Mouse (Mus musculus): ENCODE measurements at regions not wholly inside any gene's neighbourhood (a gene's known extent, or its start where the extent isn't known, plus 50 kb on each side); places are given as distances from the start of the nearest gene placed in this dataset.

DNA sequence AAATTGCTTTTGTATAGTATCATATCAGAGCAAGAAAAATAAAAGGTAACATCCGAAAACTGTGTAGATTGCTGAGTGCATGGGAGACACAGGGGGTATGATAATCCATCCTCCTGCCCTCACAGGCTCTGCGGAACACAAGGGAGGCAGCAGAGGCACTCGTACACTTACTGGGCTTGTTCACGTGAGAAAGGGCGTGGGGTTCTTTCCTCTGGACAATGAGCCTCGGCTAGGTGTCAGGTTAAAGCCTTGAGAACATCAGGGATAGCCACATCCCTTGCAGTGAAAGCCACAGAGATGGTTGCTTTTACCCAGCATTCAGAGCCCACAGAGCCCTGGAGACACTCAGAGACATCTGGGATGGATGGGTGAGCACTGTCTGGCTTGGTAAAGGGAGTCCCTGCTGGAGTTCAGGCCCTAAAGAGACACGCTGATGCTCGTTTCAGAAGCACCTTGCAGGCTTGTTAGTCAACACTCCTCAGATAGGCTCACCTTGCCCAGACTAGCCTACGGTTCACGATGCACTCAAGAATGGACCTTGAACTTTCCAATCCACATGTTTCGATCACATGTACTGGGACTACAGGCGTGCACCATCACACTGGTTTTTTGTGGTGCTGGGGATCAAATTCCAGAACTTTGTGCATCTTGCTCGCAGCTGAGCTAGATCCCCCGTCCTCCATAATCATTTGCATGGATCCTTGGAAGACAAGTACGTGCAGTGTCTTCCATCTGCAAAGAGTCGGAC, 83.5 kb upstream of the Spin1 start:
- DNase-seq = no peak

DNA sequence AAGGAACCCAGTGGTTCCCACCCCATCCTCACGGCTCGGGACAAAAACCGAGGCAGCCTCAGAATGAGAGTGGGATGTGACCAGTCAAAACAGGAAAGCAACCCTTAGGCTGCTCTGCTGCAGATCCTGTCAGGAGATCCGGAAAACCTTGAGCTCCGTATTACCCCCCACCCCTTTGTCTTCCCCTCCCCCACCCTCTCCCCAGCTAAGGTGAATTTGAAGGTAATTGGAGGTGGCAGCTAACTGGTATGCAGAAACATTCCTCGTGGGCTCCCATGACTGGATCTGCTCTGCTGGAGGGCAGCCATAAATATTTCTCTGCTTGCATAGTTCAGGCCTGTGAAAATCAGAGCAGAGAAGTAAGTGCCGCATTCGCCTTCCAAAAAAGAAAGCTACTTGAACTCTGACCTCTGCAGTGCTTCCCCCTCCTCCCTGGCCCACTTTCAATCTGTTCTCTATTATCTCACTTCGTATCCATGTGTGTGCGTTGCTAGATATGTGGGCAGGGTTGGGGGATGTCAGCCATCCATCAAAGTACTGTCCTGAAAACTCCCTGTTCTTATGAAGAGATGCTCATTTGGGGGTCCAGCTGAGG, 82.9 kb upstream of the Spin1 start:
- no peak for DNase-seq

DNA sequence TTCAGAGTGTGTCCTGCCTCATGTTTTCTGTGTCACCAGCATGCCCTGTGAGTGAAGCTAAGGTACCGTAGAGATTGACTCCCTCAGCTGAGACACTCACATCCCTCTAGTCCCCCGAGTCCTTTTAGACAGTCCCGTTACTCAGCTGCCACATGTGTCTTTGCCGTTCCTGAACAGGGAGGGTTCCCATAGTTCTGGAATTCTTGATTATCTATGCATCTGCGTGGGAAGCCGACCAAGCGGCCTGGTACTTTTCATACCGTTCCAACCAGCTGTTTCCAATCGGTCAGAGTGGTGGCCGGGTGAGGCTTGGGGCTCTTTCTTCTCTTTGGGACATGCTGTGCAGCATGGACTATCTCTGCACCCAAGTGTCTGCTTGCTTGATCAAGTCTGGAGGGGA, 82.3 kb upstream of the Spin1 start:
- DNase-seq = no peak

DNA sequence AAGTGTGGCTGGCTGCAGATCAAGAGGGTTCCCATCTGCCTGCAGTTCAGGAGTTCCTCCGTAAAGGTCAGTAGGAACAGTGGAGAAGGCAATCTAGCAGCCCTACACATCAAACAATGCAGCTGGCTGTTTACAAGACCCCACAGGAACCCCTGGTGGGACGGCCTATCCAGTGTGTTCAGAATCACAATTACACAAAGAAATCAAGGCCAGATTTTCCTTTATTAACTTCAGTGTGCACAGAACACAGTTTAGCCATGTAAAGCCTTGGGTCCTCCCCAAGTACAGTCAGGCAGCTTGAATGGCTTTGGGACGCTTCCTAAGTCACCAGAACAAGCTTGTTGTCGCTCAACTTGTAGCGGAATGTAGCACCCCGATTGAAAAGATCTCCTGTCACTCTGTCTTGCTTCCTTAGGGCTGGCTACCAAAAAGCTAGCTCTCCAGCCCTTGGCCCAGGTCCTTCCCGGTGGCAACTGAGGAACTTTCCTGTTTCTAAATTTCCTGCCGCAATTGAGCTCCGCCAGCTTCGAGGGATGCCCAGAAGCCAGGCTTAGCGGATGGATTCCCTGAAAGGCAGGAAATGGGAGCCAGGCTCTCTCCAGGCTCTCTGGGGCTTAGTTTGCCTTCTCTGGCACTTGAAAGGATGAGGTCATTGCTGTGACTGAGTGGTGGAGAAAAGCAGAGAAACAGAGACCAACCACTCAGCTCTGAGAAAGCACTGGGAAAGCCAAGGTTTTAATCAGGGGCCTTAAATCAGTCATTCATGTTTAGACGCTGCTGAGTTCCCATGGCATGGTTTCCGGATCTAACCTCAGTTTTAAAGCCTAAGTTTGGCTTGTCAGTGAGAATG, 78.1 kb upstream of the Spin1 start:
- DNase-seq = peak; percentile 20 to 28

DNA sequence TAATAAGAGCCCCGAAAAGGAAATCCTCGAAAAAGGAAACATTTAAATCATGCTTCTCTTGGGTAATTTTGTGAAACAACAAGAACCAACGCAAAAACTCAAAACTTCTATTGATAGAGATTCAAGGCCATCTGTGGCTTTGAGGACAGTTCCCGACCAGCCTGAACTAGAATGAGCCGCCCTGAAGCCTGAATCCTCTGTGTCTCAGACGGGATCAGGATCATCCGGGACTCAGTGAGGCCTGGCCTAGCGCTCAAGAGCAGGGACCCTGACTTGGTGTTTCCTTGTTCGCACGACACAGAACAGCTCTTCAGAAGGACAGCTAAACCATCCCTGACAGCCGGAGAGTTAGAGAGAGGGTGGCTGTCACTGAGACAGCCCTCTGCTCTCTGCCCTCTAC, 77.4 kb upstream of the Spin1 start:
- DNase-seq = no peak

DNA sequence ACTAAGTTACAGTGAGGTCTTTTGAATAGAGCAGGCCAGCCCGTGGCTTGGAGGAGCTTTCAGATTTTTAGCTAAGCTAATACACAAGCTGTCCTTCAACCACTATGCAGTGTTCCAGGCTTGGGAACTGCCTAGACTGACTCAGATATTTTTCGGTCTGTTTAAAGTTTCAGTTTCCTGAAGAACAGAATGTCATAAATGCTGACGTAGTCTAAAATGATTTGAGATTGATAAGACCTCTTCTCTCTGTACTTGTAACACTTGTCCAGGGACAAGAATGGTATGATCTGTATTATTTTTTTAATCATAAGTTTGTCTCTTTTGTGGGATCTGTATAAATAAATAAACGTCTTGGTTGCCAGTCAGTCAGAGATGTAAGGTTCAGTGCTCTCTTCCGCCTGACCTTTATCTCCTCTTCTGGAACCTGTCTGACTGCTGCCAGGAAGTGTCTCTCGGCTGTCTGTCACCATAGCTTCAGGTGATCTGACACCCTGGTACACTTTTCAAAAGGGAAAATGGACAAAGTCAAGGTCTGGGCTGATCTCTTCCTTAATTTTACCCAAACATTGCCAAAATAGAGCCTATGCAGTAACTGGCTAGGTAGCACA, 74.3 kb upstream of the Spin1 start:
- no peak for DNase-seq

DNA sequence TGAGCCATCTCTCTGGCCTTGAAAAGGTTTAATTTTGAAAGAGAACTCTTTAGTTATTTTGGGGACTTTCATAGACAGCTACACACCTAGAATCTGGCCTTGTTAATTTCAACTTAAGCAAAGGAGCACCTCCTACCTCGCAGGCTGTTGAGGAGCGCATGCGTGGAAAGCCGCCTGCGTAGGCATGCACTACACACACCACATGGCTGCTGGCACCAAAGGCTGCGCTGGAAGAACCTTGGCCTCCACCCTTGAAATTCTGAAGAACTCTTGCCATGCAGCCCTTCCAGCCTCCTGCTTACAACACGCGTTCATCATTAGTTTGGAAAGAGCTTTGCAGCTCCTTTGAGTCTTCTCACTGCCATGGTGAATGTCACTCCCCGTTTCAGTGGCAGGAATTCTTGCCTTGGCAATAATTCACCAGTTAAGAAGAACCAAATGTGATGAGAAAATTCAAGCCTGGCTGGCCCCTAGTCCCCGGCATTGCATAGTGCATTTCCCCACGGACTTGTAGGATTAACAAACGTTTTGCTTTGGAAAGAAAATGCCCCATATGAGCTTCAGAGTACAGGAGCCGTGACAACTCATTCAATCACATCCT, 62.7 kb upstream of the Spin1 start:
- peak in 1 of 2 experiments; percentile 18 for DNase-seq

DNA sequence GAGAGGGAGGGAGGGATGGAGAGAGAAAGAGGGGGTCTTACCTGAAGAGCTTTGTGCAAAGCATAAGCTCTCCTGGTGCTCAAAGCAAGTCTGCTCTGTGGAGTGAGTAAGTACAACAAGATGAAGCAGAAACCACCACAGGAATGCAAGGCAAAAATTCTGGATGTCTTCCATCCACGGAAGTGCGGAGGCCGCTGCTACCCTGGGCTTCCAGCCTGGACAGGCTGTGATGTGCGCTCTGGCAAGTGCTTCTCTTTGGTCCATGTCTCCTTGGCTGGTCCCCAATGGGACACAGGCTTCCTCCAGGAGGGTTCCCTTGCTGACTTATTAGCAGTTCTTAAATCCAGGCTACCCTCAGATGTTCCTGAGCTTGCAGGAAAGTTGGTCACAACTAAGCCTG, 61.7 kb upstream of the Spin1 start:
- DNase-seq = peak; percentile 20 to 25

DNA sequence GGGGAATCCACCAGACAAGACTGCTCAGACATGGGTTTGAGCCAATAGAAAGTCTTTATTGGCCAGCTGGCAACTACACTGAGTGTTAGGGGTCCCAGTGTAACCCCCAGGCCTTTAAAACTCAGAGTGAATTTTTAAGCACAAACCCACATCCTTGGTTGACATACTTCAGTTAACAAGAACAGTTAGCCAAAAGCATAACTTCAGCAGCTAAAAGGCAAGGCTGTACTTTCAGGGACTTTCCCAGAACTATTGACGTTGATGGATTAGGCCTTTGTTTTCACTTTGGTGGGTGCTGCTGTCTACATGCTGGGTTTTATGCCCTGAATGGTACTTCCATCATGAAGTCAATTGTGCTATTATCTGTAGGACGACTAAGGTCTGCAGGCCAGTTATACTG, 59.6 kb upstream of the Spin1 start:
- DNase-seq = no peak

DNA sequence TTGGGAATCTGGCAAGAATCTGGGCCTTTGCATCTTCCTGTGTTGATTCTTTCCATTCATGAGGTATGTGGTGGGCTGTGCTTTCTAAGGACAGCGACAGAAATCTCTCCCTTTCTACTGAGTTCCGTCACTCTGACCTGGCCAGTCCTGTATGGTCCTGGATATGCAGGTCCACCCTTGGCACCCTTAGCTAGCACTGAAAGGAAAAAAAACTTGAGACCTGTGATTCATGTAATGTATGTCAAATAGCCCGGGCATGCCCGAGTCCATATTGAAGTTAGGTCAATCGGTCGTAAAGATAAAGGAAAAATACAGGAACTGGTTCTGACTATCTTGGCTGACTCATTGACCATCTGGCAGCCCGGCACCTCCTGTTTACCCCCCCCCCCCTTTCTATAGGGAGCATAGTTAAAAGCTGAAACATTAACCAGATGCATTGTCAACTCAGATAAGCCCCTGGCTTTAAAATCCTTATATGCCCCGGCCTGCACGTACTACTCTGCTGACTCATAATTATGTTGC, 57.7 kb upstream of the Spin1 start:
- no peak for DNase-seq
